Mouse (Mus musculus) C2C12 (cell line): ENCODE results near the gene Me1. TPM values are rescaled to one million over a fixed set of nuclear protein-coding genes. Genes with fewer than 3 reads are reported as not detected.

Source experiments
- H3K27me3 ChIP-seq: one replicate; pipeline ENCODE4 v1.6.1; 2011; ENCODE audit not compliant: control insufficient read depth, insufficient read depth, insufficient read length
- H3K36me3 ChIP-seq: one replicate; pipeline ENCODE4 v1.6.1; 2011; ENCODE audit not compliant: control insufficient read depth, insufficient read depth
- H3K4me3 ChIP-seq: one replicate; pipeline ENCODE4 v1.5.1; 2011; ENCODE audit warnings: mild to moderate bottlenecking, control low read depth; ENCODE audit not compliant: poor library complexity, insufficient read depth, severe bottlenecking
- H3K79me2 ChIP-seq: one replicate; pipeline ENCODE4 v1.6.1; 2011; ENCODE audit not compliant: control insufficient read depth, insufficient read depth
- H3K79me3 ChIP-seq: one replicate; pipeline ENCODE4 v1.6.1; 2011; ENCODE audit warnings: low read depth, control low read depth
- H3ac ChIP-seq: one replicate; pipeline ENCODE3; 2011; ENCODE audit warnings: low read depth; ENCODE audit not compliant: control insufficient read depth, insufficient read length
- CEBPB ChIP-seq: IDR thresholded peaks from one replicate; pipeline ENCODE4 v1.6.1; 2011; ENCODE audit warnings: low read depth, mild to moderate bottlenecking, control low read depth, moderate library complexity
- CTCF ChIP-seq: IDR thresholded peaks from one replicate; pipeline ENCODE4 v1.5.1; 2011; ENCODE audit not compliant: control insufficient read depth, insufficient read depth, insufficient read length
- FOSL1 ChIP-seq: IDR thresholded peaks from one replicate; pipeline ENCODE4 v1.8.0; 2011; ENCODE audit warnings: mild to moderate bottlenecking, low read length; ENCODE audit not compliant: poor library complexity, insufficient read depth, severe bottlenecking
- MAX ChIP-seq: IDR thresholded peaks from one replicate; pipeline ENCODE4 v1.6.1; 2011; ENCODE audit warnings: mild to moderate bottlenecking, control low read depth
- MYOD1 ChIP-seq: IDR thresholded peaks from one replicate; pipeline ENCODE4 v1.6.1; 2011; ENCODE audit warnings: low read depth; ENCODE audit not compliant: control insufficient read depth, insufficient read length
- MYOG ChIP-seq: IDR thresholded peaks from one replicate; pipeline ENCODE4 v1.6.1; 2011; ENCODE audit not compliant: control insufficient read depth, insufficient read length; ENCODE audit errors: extremely low read depth
- USF1 ChIP-seq: IDR thresholded peaks from one replicate; pipeline ENCODE4 v1.6.1; 2011; ENCODE audit warnings: low read depth, mild to moderate bottlenecking, control low read depth, moderate library complexity
- polyA plus RNA-seq: library from polyadenylated mRNA; unstranded; fragments of >200 nt; fragmentation: generic; extraction: Trizol; gene quantifications from one replicate; pipeline ENCODE4 v1.2.1, GENCODE M21; 2012; ENCODE audit warnings: missing spikeins

Me1 gene
- polyA plus RNA-seq, 1 experiment = 50.1 TPM

- no peak for TF ChIP-seq USF1
- no peak for TF ChIP-seq MAX
- TF ChIP-seq MYOG = no peak
- no peak for TF ChIP-seq CTCF
- TF ChIP-seq CEBPB = no peak
- no peak for TF ChIP-seq FOSL1
- TF ChIP-seq MYOD1 = no peak
- Histone ChIP-seq H3K27me3 (no peaks in the 10 kb centered on the region), H3K79me3 (no peaks in the 10 kb centered on the region), H3K36me3 (peaks cover 21% of the 10 kb centered on the region), H3K79me2 (no peaks in the 10 kb centered on the region), H3K4me3 (no peak overlapping the region), H3ac (no peak overlapping the region)
These were observed 108.5 kb downstream of the Me1 start for GRCm38 (mm10) chr9:86587019-86587795.

- no peaks in the 10 kb centered on the region for H3K27me3 ChIP-seq
- H3K36me3 ChIP-seq = peaks cover 19% of the 10 kb centered on the region
- no peak overlapping the region for H3K4me3 ChIP-seq
- no peaks in the 10 kb centered on the region for H3K79me3 ChIP-seq
- no peak overlapping the region for H3ac ChIP-seq
- no peaks in the 10 kb centered on the region for H3K79me2 ChIP-seq
- TF ChIP-seq USF1 = no peak
- no peak for TF ChIP-seq MYOD1
- TF ChIP-seq CEBPB = no peak
- TF ChIP-seq CTCF = peak; percentile 50
- no peak for TF ChIP-seq FOSL1
- TF ChIP-seq MAX = no peak
- TF ChIP-seq MYOG = no peak
These were observed 112.0 kb downstream of the Me1 start for GRCm38 (mm10) chr9:86583740-86584139.

GRCm38 (mm10) chr9:86579657-86580056 lies 116.1 kb downstream of the Me1 start:
- Histone ChIP-seq H3ac (no peak overlapping the region), H3K36me3 (peaks cover 30% of the 10 kb centered on the region), H3K79me2 (no peaks in the 10 kb centered on the region), H3K79me3 (no peaks in the 10 kb centered on the region), H3K27me3 (no peaks in the 10 kb centered on the region), H3K4me3 (no peak overlapping the region)
- no peak for TF ChIP-seq FOSL1
- TF ChIP-seq CEBPB = no peak
- no peak for TF ChIP-seq USF1
- no peak for TF ChIP-seq CTCF
- TF ChIP-seq MYOG = no peak
- no peak for TF ChIP-seq MAX
- TF ChIP-seq MYOD1 = no peak

GRCm38 (mm10) chr9:86575178-86575577 lies 120.6 kb downstream of the Me1 start:
- Histone ChIP-seq H3K36me3 (peaks cover 20% of the 10 kb centered on the region), H3K27me3 (no peaks in the 10 kb centered on the region), H3ac (no peak overlapping the region), H3K79me3 (peaks cover 3% of the 10 kb centered on the region), H3K79me2 (no peaks in the 10 kb centered on the region), H3K4me3 (no peak overlapping the region)
- TF ChIP-seq MAX (no peak), USF1 (no peak), CEBPB (no peak), MYOD1 (no peak), FOSL1 (no peak), CTCF (no peak), MYOG (no peak)

- Histone ChIP-seq H3K27me3 (no peaks in the 10 kb centered on the region), H3ac (no peak overlapping the region), H3K79me3 (peaks cover 5% of the 10 kb centered on the region), H3K36me3 (peaks cover 15% of the 10 kb centered on the region), H3K79me2 (no peaks in the 10 kb centered on the region), H3K4me3 (no peak overlapping the region)
- TF ChIP-seq CTCF = no peak
- no peak for TF ChIP-seq USF1
- no peak for TF ChIP-seq FOSL1
- peak; percentile 27 for TF ChIP-seq MYOD1
These were observed 122.0 kb downstream of the Me1 start for GRCm38 (mm10) chr9:86573616-86574303.
